Mouse (Mus musculus): ENCODE data around the gene B3galt4.

B3galt4 gene

GRCm38 (mm10) chr17:33902491-33902890, 48.8 kb downstream of the B3galt4 start:
- no peak for DNase-seq

GRCm38 (mm10) chr17:33902079-33902478, 49.2 kb downstream of the B3galt4 start:
- DNase-seq: no peak

GRCm38 (mm10) chr17:33901653-33902052, 49.6 kb downstream of the B3galt4 start:
- no peak for DNase-seq

- no peak for DNase-seq
These were observed 50.3 kb downstream of the B3galt4 start for GRCm38 (mm10) chr17:33900989-33901314.

- no peak for DNase-seq
These were observed 50.9 kb downstream of the B3galt4 start for GRCm38 (mm10) chr17:33900281-33900988.
